Mouse (Mus musculus): ENCODE measurements around the gene Mageb4.
"Not testable (repeated sequence)": the region's sequence is repeated elsewhere in the genome, so short reads cannot be mapped to it uniquely, and the experiment has no call there.

The Mageb4 gene

DNA sequence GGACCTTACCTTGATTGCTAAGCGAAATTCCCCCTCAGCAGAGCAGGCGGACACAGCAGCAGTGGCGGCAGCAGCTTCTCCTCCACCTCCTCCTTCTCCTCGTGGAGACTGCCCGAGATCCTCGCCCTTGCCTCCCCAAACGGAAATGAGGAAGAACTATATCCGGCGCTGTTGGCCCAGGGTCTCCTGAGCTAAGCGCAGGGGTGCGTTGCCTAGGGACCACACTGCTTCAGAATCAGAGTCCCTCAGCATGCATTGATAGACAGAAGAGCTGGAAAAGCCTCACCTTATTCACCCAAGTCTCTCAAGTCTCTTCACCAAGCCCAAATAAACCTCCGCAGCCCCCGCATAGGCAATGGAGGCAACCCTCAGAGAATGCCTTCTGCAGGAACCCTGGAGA, at the start of gene Mageb4:
Gene Mageb4 (minus strand): TSS at position 101 of the 400 bp plus-strand sequence.
- not testable (repeated sequence) for ATAC-seq (ENCODE audit: insufficient number of reproducible peaks, low FRiP score, low TSS enrichment)

DNA sequence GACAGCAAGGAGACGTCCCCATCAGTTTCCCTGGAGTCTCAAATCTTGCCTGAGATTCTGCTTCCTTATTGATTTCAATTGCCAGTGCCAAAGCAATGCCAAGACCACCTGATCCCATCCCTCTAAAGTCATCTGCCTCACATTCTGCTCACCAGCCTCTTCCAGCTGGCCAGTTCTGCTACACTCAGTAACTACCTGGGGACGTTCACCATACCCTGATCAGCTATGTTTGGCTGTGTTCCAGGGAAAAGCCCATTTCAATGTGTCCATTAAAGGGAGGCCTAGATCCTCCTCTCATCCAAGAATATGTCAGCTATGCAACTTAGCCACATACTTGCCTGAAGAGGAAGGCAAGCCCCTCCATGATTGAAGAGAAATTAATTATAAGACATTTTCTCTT, 20.3 kb downstream of the Mageb4 start:
- not testable (repeated sequence) for ATAC-seq (ENCODE audit: insufficient number of reproducible peaks, low FRiP score, low TSS enrichment)

DNA sequence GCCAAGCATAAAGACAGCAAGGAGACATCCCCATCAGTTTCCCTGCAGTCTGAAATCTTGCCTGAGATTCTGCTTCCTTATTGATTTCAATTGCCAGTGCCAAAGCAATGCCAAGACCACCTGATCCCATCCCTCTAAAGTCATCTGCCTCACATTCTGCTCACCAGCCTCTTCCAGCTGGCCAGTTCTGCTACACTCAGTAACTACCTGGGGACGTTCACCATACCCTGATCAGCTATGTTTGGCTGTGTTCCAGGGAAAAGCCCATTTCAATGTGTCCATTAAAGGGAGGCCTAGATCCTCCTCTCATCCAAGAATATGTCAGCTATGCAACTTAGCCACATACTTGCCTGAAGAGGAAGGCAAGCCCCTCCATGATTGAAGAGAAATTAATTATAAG, 58.9 kb downstream of the Mageb4 start:
- ATAC-seq (ENCODE audit: insufficient number of reproducible peaks, low FRiP score, low TSS enrichment) = not testable (repeated sequence)

DNA sequence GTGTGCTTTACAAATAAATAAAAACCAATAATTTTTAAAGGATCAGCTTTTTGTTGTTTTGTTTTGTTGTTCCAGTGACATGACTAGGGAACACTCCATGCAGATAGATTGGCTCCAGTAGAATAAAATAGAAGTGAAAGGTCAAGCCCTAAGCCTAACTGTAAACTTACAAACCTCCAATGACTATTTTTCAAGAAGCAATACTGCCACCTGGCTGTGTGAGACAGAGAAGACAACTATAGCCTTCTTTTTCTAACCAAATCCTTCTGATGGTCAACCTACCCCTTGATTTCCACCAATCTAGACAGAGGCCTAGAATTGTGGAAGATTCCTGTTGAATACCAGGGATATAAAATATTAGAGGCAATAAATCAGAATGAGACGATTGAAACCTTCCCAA, 67.6 kb downstream of the Mageb4 start:
- ATAC-seq (ENCODE audit: insufficient number of reproducible peaks, low FRiP score, low TSS enrichment) = no peak

Data from cerebellum, adult (tissue).